Mouse (Mus musculus): ENCODE results near the gene Vsig1. TPM values are rescaled to one million over a fixed set of nuclear protein-coding genes. Genes with fewer than 3 reads are reported as not detected.

Vsig1 gene
- polyA plus RNA-seq (2014; fragmentation: Nextera tagmentation; extraction: Ambion mirVana): 0.32 and 0.48 TPM in 2 replicates

GRCm38 (mm10) chrX:140907360-140907759 is at the start of gene Vsig1:
TSS of gene Vsig1 (plus strand) at chrX:140907608.
- 73% methylated on average over 7 of the region's 7 CpGs for WGBS
- Histone ChIP-seq H3K4me3 (ENCODE audit: low read depth, low read length) (no peak within 1 kb of the TSS), H3K9ac (ENCODE audit: low read depth, low read length) (no peak within 1 kb of the TSS), H3K36me3 (ENCODE audit: control insufficient read depth, insufficient read depth, low read length) (no peaks in the 10 kb centered on the region), H3K9me3 (ENCODE audit: control insufficient read depth, low read length) (no peaks in the 10 kb centered on the region), H3K27ac (replicated peaks; ENCODE audit: low read depth, low read length) (no peak within 1 kb of the TSS), H3K27me3 (replicated peaks; ENCODE audit: control insufficient read depth, insufficient read depth, low read length) (peaks cover 18% of the 10 kb centered on the region), H3K4me1 (ENCODE audit: control insufficient read depth, insufficient read depth, low read length) (no peaks in the 10 kb centered on the region), H3K4me2 (ENCODE audit: low read depth, low read length) (no peak within 1 kb of the TSS)
- ATAC-seq (ENCODE audit: low read depth): no peak
- DNase-seq (ENCODE audit: low spot score): no peak

GRCm38 (mm10) chrX:140862760-140863159 is 44.6 kb upstream of the Vsig1 start:
- H3K9ac ChIP-seq (ENCODE audit: low read depth, low read length): no peak overlapping the region
- H3K36me3 ChIP-seq (ENCODE audit: control insufficient read depth, insufficient read depth, low read length): no peaks in the 10 kb centered on the region
- no peaks in the 10 kb centered on the region for H3K9me3 ChIP-seq (ENCODE audit: control insufficient read depth, low read length)
- H3K4me2 ChIP-seq (ENCODE audit: low read depth, low read length): no peak overlapping the region
- no peaks in the 10 kb centered on the region for H3K4me1 ChIP-seq (ENCODE audit: control insufficient read depth, insufficient read depth, low read length)
- DNase-seq (ENCODE audit: low spot score) (no peak), ATAC-seq (ENCODE audit: low read depth) (no peak)
- H3K27ac ChIP-seq (replicated peaks; ENCODE audit: low read depth, low read length): no peak overlapping the region
- H3K4me3 ChIP-seq (ENCODE audit: low read depth, low read length): no peak overlapping the region
- H3K27me3 ChIP-seq (replicated peaks; ENCODE audit: control insufficient read depth, insufficient read depth, low read length): peaks cover 12% of the 10 kb centered on the region
- 89% methylated on average over 6 of the region's 6 CpGs for WGBS

- Histone ChIP-seq H3K27ac (replicated peaks; ENCODE audit: low read depth, low read length) (no peak overlapping the region), H3K4me2 (ENCODE audit: low read depth, low read length) (no peak overlapping the region), H3K4me1 (ENCODE audit: control insufficient read depth, insufficient read depth, low read length) (no peaks in the 10 kb centered on the region), H3K9ac (ENCODE audit: low read depth, low read length) (no peak overlapping the region), H3K27me3 (replicated peaks; ENCODE audit: control insufficient read depth, insufficient read depth, low read length) (peaks cover 12% of the 10 kb centered on the region), H3K4me3 (ENCODE audit: low read depth, low read length) (no peak overlapping the region), H3K9me3 (ENCODE audit: control insufficient read depth, low read length) (no peaks in the 10 kb centered on the region), H3K36me3 (ENCODE audit: control insufficient read depth, insufficient read depth, low read length) (no peaks in the 10 kb centered on the region)
- no peak for DNase-seq (ENCODE audit: low spot score)
- no peak for ATAC-seq (ENCODE audit: low read depth)
- 87% methylated on average over 4 of the region's 4 CpGs for WGBS
These were observed 44.0 kb upstream of the Vsig1 start for GRCm38 (mm10) chrX:140863431-140863830.

- no peaks in the 10 kb centered on the region for H3K36me3 ChIP-seq (ENCODE audit: control insufficient read depth, insufficient read depth, low read length)
- H3K4me2 ChIP-seq (ENCODE audit: low read depth, low read length): no peak overlapping the region
- no peak for DNase-seq (ENCODE audit: low spot score)
- no peak overlapping the region for H3K9ac ChIP-seq (ENCODE audit: low read depth, low read length)
- WGBS: 64% methylated on average over 2 of the region's 2 CpGs
- no peak for ATAC-seq (ENCODE audit: low read depth)
- no peak overlapping the region for H3K4me3 ChIP-seq (ENCODE audit: low read depth, low read length)
- H3K27ac ChIP-seq (replicated peaks; ENCODE audit: low read depth, low read length): no peak overlapping the region
- H3K4me1 ChIP-seq (ENCODE audit: control insufficient read depth, insufficient read depth, low read length): no peaks in the 10 kb centered on the region
- H3K9me3 ChIP-seq (ENCODE audit: control insufficient read depth, low read length): no peaks in the 10 kb centered on the region
- peaks cover 7% of the 10 kb centered on the region for H3K27me3 ChIP-seq (replicated peaks; ENCODE audit: control insufficient read depth, insufficient read depth, low read length)
These were observed 20.2 kb upstream of the Vsig1 start for GRCm38 (mm10) chrX:140887193-140887592.

DNA sequence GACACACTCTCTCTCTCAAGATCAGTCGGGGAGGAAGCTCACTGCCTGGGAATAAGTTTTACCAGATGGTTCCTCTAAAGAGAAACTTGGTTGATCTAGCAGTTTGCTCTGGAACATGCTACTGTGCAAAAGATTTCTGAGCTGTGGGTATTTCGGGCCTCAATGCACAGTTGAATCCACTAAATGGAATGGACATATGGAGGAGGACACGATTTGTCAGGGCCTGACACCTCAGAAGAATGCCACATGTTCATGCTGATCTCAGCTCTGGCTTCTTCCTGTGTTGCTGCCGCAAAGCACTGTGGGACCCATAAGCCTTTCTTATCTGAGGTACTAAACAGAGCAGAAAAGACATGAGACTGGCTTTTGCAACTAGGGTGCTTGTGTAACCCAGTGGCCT is 15.6 kb upstream of the Vsig1 start:
- Histone ChIP-seq H3K4me3 (ENCODE audit: low read depth, low read length) (no peak overlapping the region), H3K27ac (replicated peaks; ENCODE audit: low read depth, low read length) (no peak overlapping the region), H3K27me3 (replicated peaks; ENCODE audit: control insufficient read depth, insufficient read depth, low read length) (no peaks in the 10 kb centered on the region), H3K9ac (ENCODE audit: low read depth, low read length) (no peak overlapping the region), H3K4me2 (ENCODE audit: low read depth, low read length) (no peak overlapping the region), H3K9me3 (ENCODE audit: control insufficient read depth, low read length) (no peaks in the 10 kb centered on the region), H3K36me3 (ENCODE audit: control insufficient read depth, insufficient read depth, low read length) (no peaks in the 10 kb centered on the region), H3K4me1 (ENCODE audit: control insufficient read depth, insufficient read depth, low read length) (no peaks in the 10 kb centered on the region)
- DNase-seq (ENCODE audit: low spot score) (no peak), ATAC-seq (ENCODE audit: low read depth) (no peak)
- WGBS: 76% methylated on average over 4 of the region's 4 CpGs

- no peak overlapping the region for H3K27ac ChIP-seq (replicated peaks; ENCODE audit: low read depth, low read length)
These were observed 3.9 kb upstream of the Vsig1 start for GRCm38 (mm10) chrX:140903487-140903886.

DNA sequence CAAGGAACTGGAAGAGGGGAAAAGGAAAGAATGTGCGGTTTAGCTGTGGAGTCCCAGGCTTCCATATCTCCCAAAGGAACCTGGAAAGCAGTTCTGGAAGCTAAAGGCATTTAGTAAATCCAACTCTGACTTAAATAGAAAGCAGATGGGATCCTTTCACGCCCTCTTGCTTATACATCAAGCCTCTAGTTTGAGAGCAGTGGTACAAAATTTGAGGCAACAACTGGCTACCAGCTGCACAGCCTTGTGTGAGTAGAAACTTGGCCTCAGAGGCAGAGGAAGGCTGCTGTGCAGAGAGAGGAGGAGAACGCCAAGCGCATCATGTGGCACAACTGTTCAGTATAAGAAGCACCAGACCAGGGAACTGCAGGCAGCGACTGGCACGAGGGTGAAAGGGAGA is 13.9 kb downstream of the Vsig1 start:
- WGBS: 66% methylated on average over 6 of the region's 6 CpGs
- no peaks in the 10 kb centered on the region for H3K4me1 ChIP-seq (ENCODE audit: control insufficient read depth, insufficient read depth, low read length)
- H3K4me3 ChIP-seq (ENCODE audit: low read depth, low read length): no peak overlapping the region
- 0 out of 2 replicates have a peak overlapping the region, but pooled peaks have one; percentile 13 for H3K27ac ChIP-seq (replicated peaks; ENCODE audit: low read depth, low read length)
- ATAC-seq (ENCODE audit: low read depth) (peak; percentile 65), DNase-seq (ENCODE audit: low spot score) (peak; percentile 81)
- H3K36me3 ChIP-seq (ENCODE audit: control insufficient read depth, insufficient read depth, low read length): no peaks in the 10 kb centered on the region
- H3K9ac ChIP-seq (ENCODE audit: low read depth, low read length): no peak overlapping the region
- H3K27me3 ChIP-seq (replicated peaks; ENCODE audit: control insufficient read depth, insufficient read depth, low read length): peaks cover 31% of the 10 kb centered on the region
- H3K4me2 ChIP-seq (ENCODE audit: low read depth, low read length): no peak overlapping the region
- H3K9me3 ChIP-seq (ENCODE audit: control insufficient read depth, low read length): no peaks in the 10 kb centered on the region

More at GRCm38 (mm10) chrX:140903487-140903886, 3.9 kb upstream of the Vsig1 start:
- Histone ChIP-seq H3K4me1 (ENCODE audit: control insufficient read depth, insufficient read depth, low read length) (no peaks in the 10 kb centered on the region), H3K36me3 (ENCODE audit: control insufficient read depth, insufficient read depth, low read length) (no peaks in the 10 kb centered on the region), H3K9me3 (ENCODE audit: control insufficient read depth, low read length) (no peaks in the 10 kb centered on the region), H3K4me2 (ENCODE audit: low read depth, low read length) (no peak overlapping the region), H3K4me3 (ENCODE audit: low read depth, low read length) (no peak overlapping the region), H3K9ac (ENCODE audit: low read depth, low read length) (no peak overlapping the region), H3K27me3 (replicated peaks; ENCODE audit: control insufficient read depth, insufficient read depth, low read length) (peaks cover 22% of the 10 kb centered on the region)
- WGBS: 70% methylated on average over 3 of the region's 3 CpGs
- DNase-seq (ENCODE audit: low spot score) (no peak), ATAC-seq (ENCODE audit: low read depth) (no peak)

DNA sequence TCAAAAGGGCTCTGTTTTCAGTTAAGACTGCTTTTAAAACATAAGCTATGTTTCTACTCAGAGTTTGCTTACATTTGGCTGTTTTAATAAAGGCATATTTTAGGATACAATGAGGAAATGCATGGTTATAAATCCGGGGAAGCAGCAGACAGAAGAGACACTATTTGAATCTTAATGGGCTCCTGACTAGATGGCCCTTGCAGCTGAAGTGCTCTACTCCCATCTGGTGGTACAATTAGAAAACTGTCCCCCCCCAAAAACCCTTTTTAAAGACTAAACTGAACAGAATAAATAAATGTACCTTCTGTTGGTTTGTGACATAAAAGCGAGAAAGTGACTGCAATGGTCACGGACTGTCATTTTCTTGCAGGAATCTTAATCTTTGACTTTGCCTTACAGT is 24.7 kb downstream of the Vsig1 start:
- no peak overlapping the region for H3K4me3 ChIP-seq (ENCODE audit: low read depth, low read length)
- WGBS: 64% methylated on average over 3 of the region's 3 CpGs
- H3K9ac ChIP-seq (ENCODE audit: low read depth, low read length): no peak overlapping the region
- H3K27ac ChIP-seq (replicated peaks; ENCODE audit: low read depth, low read length): no peak overlapping the region
- peaks cover 30% of the 10 kb centered on the region for H3K27me3 ChIP-seq (replicated peaks; ENCODE audit: control insufficient read depth, insufficient read depth, low read length)
- H3K4me2 ChIP-seq (ENCODE audit: low read depth, low read length): no peak overlapping the region
- H3K4me1 ChIP-seq (ENCODE audit: control insufficient read depth, insufficient read depth, low read length): no peaks in the 10 kb centered on the region
- H3K36me3 ChIP-seq (ENCODE audit: control insufficient read depth, insufficient read depth, low read length): no peaks in the 10 kb centered on the region
- no peaks in the 10 kb centered on the region for H3K9me3 ChIP-seq (ENCODE audit: control insufficient read depth, low read length)
- DNase-seq (ENCODE audit: low spot score) (peak; percentile 12), ATAC-seq (ENCODE audit: low read depth) (no peak)

DNA sequence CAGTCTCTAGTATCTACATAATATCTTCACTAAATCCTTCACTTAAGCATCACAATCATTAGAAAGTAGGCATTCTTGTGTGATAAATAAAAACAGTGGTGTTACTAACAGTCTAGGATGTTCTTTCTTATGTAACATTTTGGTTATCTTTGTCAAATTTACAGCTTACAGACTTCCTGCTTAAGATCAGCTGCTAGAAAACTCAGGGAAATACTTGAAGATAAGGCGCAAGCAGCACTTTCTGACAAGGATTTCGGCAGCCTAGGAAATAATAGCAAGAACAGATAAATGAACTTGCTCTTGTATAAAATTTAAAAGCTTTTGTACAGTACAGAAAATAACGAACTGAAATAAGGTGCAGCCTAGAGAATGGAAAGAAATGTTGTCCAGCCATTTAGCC is 25.9 kb downstream of the Vsig1 start:
- DNase-seq (ENCODE audit: low spot score): no peak
- H3K9ac ChIP-seq (ENCODE audit: low read depth, low read length): no peak overlapping the region
- H3K9me3 ChIP-seq (ENCODE audit: control insufficient read depth, low read length): no peaks in the 10 kb centered on the region
- peaks cover 30% of the 10 kb centered on the region for H3K27me3 ChIP-seq (replicated peaks; ENCODE audit: control insufficient read depth, insufficient read depth, low read length)
- no peak for ATAC-seq (ENCODE audit: low read depth)
- H3K36me3 ChIP-seq (ENCODE audit: control insufficient read depth, insufficient read depth, low read length): no peaks in the 10 kb centered on the region
- H3K27ac ChIP-seq (replicated peaks; ENCODE audit: low read depth, low read length): no peak overlapping the region
- H3K4me1 ChIP-seq (ENCODE audit: control insufficient read depth, insufficient read depth, low read length): no peaks in the 10 kb centered on the region
- H3K4me3 ChIP-seq (ENCODE audit: low read depth, low read length): no peak overlapping the region
- H3K4me2 ChIP-seq (ENCODE audit: low read depth, low read length): no peak overlapping the region
- 79% methylated on average over 3 of the region's 3 CpGs for WGBS

Data from embryonic facial prominence, embryonic 14.5 days (tissue).